Mouse (Mus musculus) hindbrain, embryonic 14.5 days (tissue): ENCODE measurements at regions not wholly inside any gene's neighbourhood (a gene's known extent, or its start where the extent isn't known, plus 50 kb on each side); places are given as distances from the start of the nearest gene placed in this dataset.

ENCODE experiments used
- ATAC-seq: fragments of 200-750 bp; cut with Nextera tagmentation; 2 replicates; pipeline ENCODE4 v1.8.0; 2017; ENCODE audit warnings: moderate number of reproducible peaks, mild to moderate bottlenecking, moderate TSS enrichment, moderate library complexity; ENCODE audit not compliant: low FRiP score
- DNase-seq: peaks from one replicate; pipeline ENCODE4 v3.0.0-alpha.2; 2015; ENCODE audit warnings: low spot score
- H3K27ac ChIP-seq: fragments of 300-500 bp; sonication (generic); 2 replicates; pipeline ENCODE4 v1.5.1; 2014; ENCODE audit warnings: mild to moderate bottlenecking, moderate library complexity
- H3K27me3 ChIP-seq: fragments of 300-500 bp; sonication (generic); 2 replicates; pipeline ENCODE4 v1.6.1; 2014; ENCODE audit warnings: mild to moderate bottlenecking, low read length, mixed read lengths; ENCODE audit not compliant: control insufficient read depth, insufficient read depth
- H3K36me3 ChIP-seq: fragments of 300-500 bp; sonication (generic); replicated peaks from 2 replicates; pipeline ENCODE4 v1.6.1; 2014; ENCODE audit not compliant: control insufficient read depth, insufficient read depth
- H3K4me1 ChIP-seq: fragments of 300-500 bp; sonication (generic); replicated peaks from 2 replicates; pipeline ENCODE4 v1.6.1; 2014; ENCODE audit warnings: antibody characterized with exemption, low read length, mixed read lengths; ENCODE audit not compliant: control insufficient read depth, insufficient read depth
- H3K4me2 ChIP-seq: fragments of 300-500 bp; sonication (generic); replicated peaks from 2 replicates; pipeline ENCODE4 v1.6.1; 2014; ENCODE audit warnings: mild to moderate bottlenecking, moderate library complexity
- H3K4me3 ChIP-seq: fragments of 300-500 bp; sonication (generic); replicated peaks from 2 replicates; pipeline ENCODE4 v1.5.1; 2014; ENCODE audit warnings: mild to moderate bottlenecking, low read length
- H3K9ac ChIP-seq: fragments of 300-500 bp; sonication (generic); 2 replicates; pipeline ENCODE4 v1.6.1; 2014
- H3K9me3 ChIP-seq: fragments of 300-500 bp; sonication (generic); 2 replicates; pipeline ENCODE4 v1.6.1; 2016; ENCODE audit warnings: low read length; ENCODE audit not compliant: control insufficient read depth
- WGBS: fragments of 180-500 bp; shearing (Covaris S2); extraction: QIAGEN DNeasy Blood & Tissue Kit; methylation state at CpG from one replicate; pipeline ENCODE4 v1.1.7; 2014; 5-methylcytosine and 5-hydroxymethylcytosine counted together

- no peaks in the 10 kb centered on the region for H3K9me3 ChIP-seq
- no peak for DNase-seq
- H3K27ac ChIP-seq = no peak overlapping the region
- H3K4me3 ChIP-seq = no peak overlapping the region
- no peaks in the 10 kb centered on the region for H3K4me1 ChIP-seq
- ATAC-seq = no peak
- no peak overlapping the region for H3K9ac ChIP-seq
- no peak overlapping the region for H3K4me2 ChIP-seq
- H3K36me3 ChIP-seq = no peaks in the 10 kb centered on the region
- H3K27me3 ChIP-seq = no peaks in the 10 kb centered on the region
- WGBS = 95% methylated on average over 3 of the region's 3 CpGs
Measured at GRCm38 (mm10) chr9:68341511-68341910, 312.1 kb upstream of the Rora start.

GRCm38 (mm10) chr9:68347426-68347825, 306.2 kb upstream of the Rora start:
- no peaks in the 10 kb centered on the region for H3K4me1 ChIP-seq
- ATAC-seq (no peak), DNase-seq (no peak)
- H3K9me3 ChIP-seq = no peaks in the 10 kb centered on the region
- H3K27ac ChIP-seq = no peak overlapping the region
- 89% methylated on average over 6 of the region's 6 CpGs for WGBS
- no peak overlapping the region for H3K4me3 ChIP-seq
- H3K4me2 ChIP-seq = no peak overlapping the region
- H3K9ac ChIP-seq = no peak overlapping the region
- H3K27me3 ChIP-seq = no peaks in the 10 kb centered on the region
- no peaks in the 10 kb centered on the region for H3K36me3 ChIP-seq

- Histone ChIP-seq H3K4me2 (no peak overlapping the region), H3K9me3 (no peaks in the 10 kb centered on the region), H3K36me3 (no peaks in the 10 kb centered on the region), H3K4me1 (no peaks in the 10 kb centered on the region), H3K9ac (no peak overlapping the region), H3K27ac (no peak overlapping the region), H3K27me3 (no peaks in the 10 kb centered on the region), H3K4me3 (no peak overlapping the region)
- ATAC-seq (no peak), DNase-seq (no peak)
- WGBS = 92% methylated on average over 4 of the region's 4 CpGs
Measured at GRCm38 (mm10) chr9:68351466-68351865, 302.1 kb upstream of the Rora start.

- H3K9me3 ChIP-seq = no peaks in the 10 kb centered on the region
- WGBS = 77% methylated on average over 4 of the region's 4 CpGs
- H3K27ac ChIP-seq = no peak overlapping the region
- H3K27me3 ChIP-seq = no peaks in the 10 kb centered on the region
- H3K36me3 ChIP-seq = no peaks in the 10 kb centered on the region
- ATAC-seq = no peak
- no peaks in the 10 kb centered on the region for H3K4me1 ChIP-seq
- DNase-seq = no peak
- H3K4me3 ChIP-seq = no peak overlapping the region
- no peak overlapping the region for H3K9ac ChIP-seq
- no peak overlapping the region for H3K4me2 ChIP-seq
Measured at GRCm38 (mm10) chr9:68354470-68354869, 299.1 kb upstream of the Rora start.

- DNase-seq (no peak), ATAC-seq (no peak)
- no peak overlapping the region for H3K27ac ChIP-seq
- H3K36me3 ChIP-seq = no peaks in the 10 kb centered on the region
- no peaks in the 10 kb centered on the region for H3K4me1 ChIP-seq
- no peak overlapping the region for H3K4me2 ChIP-seq
- WGBS = 86% methylated on average over 4 of the region's 4 CpGs
- H3K4me3 ChIP-seq = no peak overlapping the region
- H3K27me3 ChIP-seq = no peaks in the 10 kb centered on the region
- H3K9me3 ChIP-seq = no peaks in the 10 kb centered on the region
- no peak overlapping the region for H3K9ac ChIP-seq
Measured at GRCm38 (mm10) chr9:68356078-68356477, 297.5 kb upstream of the Rora start.

- Histone ChIP-seq H3K4me1 (no peaks in the 10 kb centered on the region), H3K9me3 (no peaks in the 10 kb centered on the region), H3K4me2 (no peak overlapping the region), H3K36me3 (no peaks in the 10 kb centered on the region), H3K4me3 (no peak overlapping the region), H3K27me3 (no peaks in the 10 kb centered on the region), H3K9ac (no peak overlapping the region), H3K27ac (no peak overlapping the region)
- WGBS = 60% methylated on average over 5 of the region's 5 CpGs
- ATAC-seq = no peak
- no peak for DNase-seq
Measured at GRCm38 (mm10) chr9:68357231-68357630, 296.4 kb upstream of the Rora start.

- Histone ChIP-seq H3K4me3 (no peak overlapping the region), H3K4me1 (no peaks in the 10 kb centered on the region), H3K36me3 (no peaks in the 10 kb centered on the region), H3K27me3 (no peaks in the 10 kb centered on the region), H3K27ac (no peak overlapping the region), H3K9me3 (no peaks in the 10 kb centered on the region), H3K9ac (no peak overlapping the region), H3K4me2 (no peak overlapping the region)
- DNase-seq (no peak), ATAC-seq (no peak)
- 68% methylated on average over 3 of the region's 3 CpGs for WGBS
Measured at GRCm38 (mm10) chr9:68366973-68367372, 286.6 kb upstream of the Rora start.

- Histone ChIP-seq H3K9ac (no peak overlapping the region), H3K36me3 (no peaks in the 10 kb centered on the region), H3K27ac (no peak overlapping the region), H3K4me2 (no peak overlapping the region), H3K27me3 (no peaks in the 10 kb centered on the region), H3K9me3 (no peaks in the 10 kb centered on the region), H3K4me1 (no peaks in the 10 kb centered on the region), H3K4me3 (no peak overlapping the region)
- 88% methylated on average over 4 of the region's 4 CpGs for WGBS
- DNase-seq (no peak), ATAC-seq (no peak)
Measured at GRCm38 (mm10) chr9:68367556-68367955, 286.0 kb upstream of the Rora start.

- Histone ChIP-seq H3K9ac (no peak overlapping the region), H3K4me3 (no peak overlapping the region), H3K9me3 (no peaks in the 10 kb centered on the region), H3K4me2 (no peak overlapping the region), H3K4me1 (no peaks in the 10 kb centered on the region), H3K36me3 (no peaks in the 10 kb centered on the region), H3K27me3 (no peaks in the 10 kb centered on the region), H3K27ac (no peak overlapping the region)
- no peak for ATAC-seq
- no peak for DNase-seq
- WGBS = 89% methylated on average over 4 of the region's 4 CpGs
Measured at GRCm38 (mm10) chr9:68372726-68373125, 280.9 kb upstream of the Rora start.

- H3K36me3 ChIP-seq = no peaks in the 10 kb centered on the region
- H3K4me2 ChIP-seq = no peak overlapping the region
- no peak overlapping the region for H3K4me3 ChIP-seq
- ATAC-seq = no peak
- no peak for DNase-seq
- no peaks in the 10 kb centered on the region for H3K27me3 ChIP-seq
- H3K27ac ChIP-seq = no peak overlapping the region
- WGBS = 73% methylated on average over 1 of the region's 1 CpGs
- H3K9ac ChIP-seq = no peak overlapping the region
- H3K4me1 ChIP-seq = no peaks in the 10 kb centered on the region
- no peaks in the 10 kb centered on the region for H3K9me3 ChIP-seq
Measured at GRCm38 (mm10) chr9:68376222-68376621, 277.4 kb upstream of the Rora start.
